Mouse (Mus musculus) T-cell, adult 2 months (primary cell): ENCODE results near the gene Bcas3.

Experiments
- DNase-seq: peaks from one replicate; pipeline ENCODE4 v3.0.0; 2022; ENCODE audit warnings: low spot score

Bcas3 gene

DNA sequence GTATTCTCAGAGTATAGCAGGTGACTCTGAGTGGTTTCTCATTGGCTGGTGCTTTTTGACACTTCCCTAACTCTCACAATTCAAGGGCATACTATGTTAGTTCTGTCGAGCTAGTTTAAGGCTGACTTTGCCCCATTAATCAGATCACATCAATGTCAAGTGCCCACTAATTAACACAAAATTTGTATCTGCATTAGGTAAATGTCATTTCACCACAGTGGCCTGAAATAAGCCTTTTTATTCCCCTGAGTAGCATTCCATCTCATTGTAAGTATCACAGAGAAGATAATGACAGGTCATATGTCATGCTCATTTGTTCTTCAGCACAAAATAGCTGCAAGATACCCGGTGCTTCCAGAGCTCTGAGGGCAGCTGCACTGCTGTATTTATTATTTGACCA lies 268.5 kb downstream of the Bcas3 start:
- DNase-seq = no peak

DNA sequence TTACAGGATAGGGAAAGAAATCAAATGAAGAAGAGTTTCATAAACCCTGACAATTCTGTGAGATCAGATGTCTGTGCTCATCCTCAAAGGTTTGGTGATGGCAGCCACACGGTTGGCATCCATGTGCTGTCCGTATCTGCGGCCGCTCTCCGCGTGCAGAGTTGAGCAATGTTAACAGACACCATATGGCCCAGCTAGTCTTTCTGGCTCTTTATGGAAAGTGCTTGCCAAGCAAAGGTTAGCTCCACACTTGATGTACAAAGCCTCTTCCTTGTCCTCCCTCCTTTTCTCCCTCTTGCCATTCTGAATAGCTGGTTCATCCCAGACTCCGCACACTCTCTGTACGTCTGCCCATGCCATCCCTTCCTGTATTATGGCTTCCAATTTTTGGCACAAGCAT lies 269.0 kb downstream of the Bcas3 start:
- no peak for DNase-seq

DNA sequence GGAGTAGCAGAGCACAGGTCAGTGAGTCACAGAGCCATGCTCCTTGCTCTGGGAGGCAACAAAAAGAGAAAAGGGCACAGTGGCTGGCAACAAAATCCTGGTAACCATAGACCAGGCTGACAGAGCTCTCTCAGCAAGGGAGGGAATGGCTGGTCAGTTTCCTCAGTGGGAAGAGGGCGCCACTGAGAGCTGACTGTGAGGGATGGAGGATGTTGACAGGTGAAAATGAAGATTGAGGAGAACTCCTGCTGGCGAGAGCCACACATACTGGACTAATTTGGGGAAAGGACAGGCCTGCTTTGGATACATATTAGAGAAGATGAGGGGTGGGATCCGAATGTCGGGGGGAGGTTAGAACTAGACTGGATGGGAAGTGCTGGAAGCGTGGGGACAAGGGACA lies 272.2 kb downstream of the Bcas3 start:
- no peak for DNase-seq

DNA sequence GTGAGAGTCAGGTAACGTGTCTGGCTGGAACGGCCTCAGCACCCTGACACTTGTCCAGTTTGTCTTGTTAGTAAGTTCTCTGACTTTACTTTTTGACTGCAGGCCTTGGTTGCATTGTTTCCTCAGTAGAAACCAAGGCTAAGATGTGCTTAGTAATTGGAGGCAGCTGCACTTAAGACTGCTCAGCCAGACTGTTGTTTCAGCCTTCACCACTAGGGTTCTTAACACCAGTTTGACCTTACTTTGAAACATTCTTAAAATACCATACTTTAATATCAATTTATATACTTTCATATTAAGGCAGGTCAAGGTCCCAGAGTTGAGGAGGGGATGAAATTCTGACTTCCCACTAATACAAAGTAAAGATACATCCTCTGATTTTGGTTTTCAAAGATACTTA lies 273.9 kb downstream of the Bcas3 start:
- no peak for DNase-seq

DNA sequence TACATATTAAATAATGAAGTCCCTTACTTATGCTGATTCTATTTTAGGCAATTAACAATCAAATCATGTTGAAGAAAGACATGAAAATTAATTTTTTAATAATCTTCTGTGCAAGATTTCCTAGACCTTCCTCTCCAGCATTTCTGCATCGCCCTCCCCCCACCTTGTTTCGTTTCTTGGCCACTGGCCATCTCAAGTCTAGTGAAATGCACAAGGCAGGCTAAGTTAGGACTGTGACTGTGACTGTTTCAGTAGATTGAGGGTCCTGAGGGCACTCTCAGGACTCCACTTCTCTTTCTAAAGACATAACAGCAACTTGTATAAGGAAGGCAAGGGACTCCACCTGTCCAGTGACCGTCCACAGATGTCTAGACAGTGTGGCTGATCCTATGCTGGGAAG lies 274.4 kb downstream of the Bcas3 start:
- DNase-seq = no peak

DNA sequence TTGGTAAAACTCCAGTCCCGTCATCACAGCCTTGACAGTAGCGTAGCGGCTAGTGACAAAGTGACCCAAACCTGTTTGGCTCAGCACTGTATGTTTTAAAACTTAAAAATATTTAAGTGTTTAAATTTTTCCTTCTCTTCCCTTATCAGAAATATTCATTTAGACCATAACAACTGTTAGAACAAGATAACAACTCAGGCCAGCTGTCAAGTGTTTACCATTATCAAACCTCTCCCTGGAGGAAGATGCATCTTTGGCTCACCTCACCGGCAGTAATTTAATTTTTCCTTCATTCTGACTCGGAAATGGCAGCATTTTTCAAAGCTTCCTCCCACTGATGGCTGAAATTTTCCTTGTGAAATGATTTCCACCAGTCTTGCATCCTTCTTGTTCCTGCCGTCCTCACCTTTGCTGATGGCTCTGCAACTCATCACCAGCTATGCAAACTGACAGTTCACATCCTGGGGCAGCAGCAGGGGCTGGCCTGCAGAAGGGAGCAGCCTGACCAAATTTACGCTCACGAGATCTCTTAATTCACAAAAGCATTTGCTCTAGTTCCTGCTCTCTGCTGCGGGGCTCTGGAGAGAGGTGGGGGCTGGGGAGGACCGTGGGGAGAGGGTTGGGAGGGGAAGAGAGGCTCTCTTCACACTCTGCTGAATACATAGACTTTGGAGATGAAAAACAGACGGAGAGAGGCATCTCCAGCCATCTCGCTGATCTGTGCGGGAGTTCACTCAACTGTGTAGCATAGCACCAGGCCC lies 275.5 kb downstream of the Bcas3 start:
- DNase-seq = no peak

DNA sequence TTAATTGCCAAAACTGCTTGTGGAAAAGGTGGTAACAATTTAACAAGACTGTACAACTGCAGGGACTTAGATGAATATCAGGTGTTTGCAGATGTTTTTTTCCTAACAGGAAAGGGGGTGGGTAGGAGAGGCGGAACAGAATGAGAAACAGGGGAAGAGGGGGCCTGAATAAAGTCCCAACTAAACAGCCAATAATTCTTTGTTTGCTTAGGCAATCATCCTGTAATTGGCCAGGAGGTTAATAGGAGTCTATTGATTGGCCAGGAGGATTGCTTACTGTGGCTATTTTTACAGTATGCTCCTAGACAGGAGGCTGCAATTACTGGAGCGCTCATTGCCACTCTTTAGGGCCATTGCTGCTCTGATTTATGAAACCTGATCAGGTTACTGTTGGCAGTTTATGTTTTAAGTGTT lies 279.6 kb downstream of the Bcas3 start:
- DNase-seq = no peak

DNA sequence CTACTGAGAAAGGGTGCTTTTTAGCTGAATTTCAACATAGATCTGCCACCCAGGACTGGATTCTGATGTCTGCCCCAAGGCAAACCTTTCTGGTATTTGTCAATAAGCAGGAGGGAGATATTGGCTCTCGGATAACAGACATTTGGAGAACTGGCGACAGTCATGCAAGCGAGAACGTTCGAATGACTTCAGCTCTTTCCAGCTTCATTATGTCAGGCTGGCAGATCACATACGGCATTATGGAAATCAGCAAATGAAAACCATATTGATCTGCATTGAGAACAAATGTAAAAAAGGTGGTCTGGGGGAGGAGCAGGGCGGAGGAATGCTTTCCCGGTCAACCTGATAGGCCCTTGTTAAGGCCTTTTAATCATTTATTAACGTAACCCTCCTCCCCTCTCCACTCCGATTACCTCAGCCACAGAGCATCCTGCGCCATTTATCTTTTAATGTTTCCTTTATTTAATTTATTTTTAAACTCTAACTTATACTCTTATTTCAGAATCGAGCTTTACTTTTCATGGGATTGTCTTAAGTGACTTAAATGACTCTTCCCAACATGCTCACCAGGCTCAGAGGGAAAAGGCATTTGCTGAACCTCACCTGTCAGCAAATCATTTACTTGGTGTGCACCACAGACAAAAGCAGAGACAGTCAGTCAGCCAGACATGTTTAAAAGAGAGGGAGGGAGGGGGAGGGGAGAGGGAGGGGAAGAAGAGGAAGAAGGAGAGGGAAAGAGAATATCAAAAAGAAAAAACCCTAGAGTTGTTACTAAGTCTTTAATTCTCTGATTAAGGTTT lies 285.9 kb downstream of the Bcas3 start:
- DNase-seq = no peak

GRCm38 (mm10) chr11:85640659-85641058 lies 287.7 kb downstream of the Bcas3 start:
- DNase-seq = no peak

DNA sequence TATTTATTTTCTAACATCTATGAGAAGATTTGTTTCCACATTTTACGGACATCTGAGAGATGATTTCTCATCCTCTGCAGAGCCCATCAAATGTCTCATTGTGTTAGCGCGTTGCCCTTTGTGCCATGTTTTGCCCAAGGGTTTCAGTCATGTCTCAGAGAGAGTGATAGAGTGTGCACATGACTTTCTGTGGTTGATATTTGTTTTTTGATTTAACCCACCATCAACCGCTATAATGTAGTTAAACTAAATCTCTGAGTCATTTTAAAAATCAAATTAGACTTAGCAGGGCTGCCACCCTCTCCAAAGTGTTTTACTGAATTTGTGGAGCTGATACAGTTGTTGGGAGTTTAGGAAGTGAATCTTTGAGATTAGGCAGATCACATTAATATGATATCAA lies 288.5 kb downstream of the Bcas3 start:
- DNase-seq = no peak

GRCm38 (mm10) chr11:85642591-85642990 lies 289.6 kb downstream of the Bcas3 start:
- no peak for DNase-seq

DNA sequence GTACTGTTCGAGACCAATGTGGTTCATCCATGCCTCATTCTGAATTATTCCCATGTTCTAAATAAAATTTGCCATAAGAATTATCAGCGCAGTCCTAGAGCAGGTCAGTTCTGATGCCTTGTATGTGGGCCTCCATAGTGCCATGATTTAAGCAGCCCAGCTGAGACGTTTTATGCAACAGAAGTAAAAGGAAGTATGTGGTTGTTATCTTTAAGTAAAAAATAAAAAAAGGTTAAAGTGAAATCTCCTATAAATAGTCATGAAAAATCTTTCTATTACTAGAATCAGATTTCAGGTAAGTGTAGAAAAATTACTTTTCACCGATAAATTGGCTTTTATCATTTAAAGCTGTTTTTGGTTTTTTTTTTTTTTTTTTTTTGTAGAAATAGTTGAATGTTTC lies 290.1 kb downstream of the Bcas3 start:
- DNase-seq = no peak

- no peak for DNase-seq
Observed at GRCm38 (mm10) chr11:85643479-85644000, 290.6 kb downstream of the Bcas3 start.

DNA sequence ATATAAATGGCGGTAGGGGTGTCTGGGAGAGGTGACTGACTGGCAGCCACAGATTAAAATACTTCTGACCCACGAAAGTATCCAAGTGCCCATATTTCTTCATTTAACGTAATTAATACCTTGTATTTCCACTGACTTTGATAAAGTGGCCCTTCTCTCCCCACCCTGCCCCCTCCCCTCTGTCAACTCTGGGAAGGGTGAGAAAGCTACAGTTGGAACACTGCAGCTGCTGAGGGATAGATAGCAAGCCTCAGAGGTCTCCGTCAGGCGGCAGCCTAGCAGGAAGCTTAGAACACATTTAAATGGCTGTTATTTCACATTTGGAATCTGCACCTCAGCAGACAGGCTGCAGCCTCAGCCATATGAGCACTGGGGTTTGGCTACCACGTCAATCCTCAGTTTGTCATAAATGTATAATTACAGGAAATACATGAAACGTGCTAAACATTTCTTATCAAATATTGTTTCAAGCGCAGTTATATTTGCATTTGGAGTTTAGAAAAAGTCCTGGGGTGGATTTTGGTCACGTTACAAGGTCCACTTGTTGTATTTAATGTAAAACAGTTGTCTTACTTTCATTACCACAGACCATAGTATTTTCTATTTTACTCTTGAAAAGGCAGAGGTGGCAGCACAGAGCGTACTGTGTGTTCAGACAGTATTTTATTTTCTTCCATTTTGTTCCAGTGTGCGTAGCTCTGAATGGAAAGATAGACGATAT lies 291.2 kb downstream of the Bcas3 start:
- no peak for DNase-seq

DNA sequence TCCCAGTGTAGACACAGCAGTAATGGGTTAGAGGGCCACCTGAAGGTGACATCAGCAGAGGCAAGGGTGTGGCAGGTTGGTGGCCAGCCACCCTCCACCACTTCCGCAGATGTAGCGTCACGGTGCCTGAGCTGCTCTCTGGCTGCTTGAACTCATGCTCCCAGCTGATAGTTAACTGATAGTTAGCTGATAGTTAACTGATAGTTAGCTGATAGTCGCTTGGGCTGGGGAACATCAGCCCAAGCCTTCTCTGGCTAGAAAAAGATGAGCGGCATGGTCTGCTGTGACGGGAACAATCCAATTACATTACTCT lies 291.7 kb downstream of the Bcas3 start:
- DNase-seq = peak; percentile 21

DNA sequence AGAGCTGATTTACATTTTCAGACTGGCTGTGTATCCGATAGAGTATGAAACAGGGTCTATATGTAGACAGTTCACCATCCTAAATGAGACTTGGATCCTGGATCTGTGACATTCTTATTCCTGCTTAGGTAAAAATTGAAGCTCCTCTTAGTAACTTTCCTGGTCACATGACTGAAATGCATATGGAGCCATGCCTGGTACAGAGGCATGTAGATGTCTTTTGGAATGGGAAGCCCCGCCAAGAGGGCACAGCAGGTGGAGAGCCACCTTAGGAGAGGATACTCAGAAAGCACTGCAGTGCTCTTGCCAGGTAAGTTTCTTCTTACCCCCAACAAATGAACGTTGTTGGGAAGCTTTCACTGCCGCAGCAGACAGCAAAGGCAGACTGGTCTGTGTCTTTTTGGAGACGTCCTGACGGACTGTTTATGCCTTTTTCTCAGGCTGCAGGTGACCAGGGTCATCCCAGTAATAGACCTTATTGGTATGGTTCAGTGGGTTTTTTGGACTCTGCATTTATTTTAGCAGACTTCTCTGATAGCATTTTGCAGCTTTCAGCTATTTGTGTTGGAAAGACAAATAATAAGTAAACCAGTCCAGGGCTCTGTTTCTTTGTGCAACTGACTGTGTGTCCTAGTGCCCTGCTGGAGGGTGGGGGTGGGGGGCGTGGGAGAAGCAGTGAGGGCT lies 292.3 kb downstream of the Bcas3 start:
- DNase-seq = no peak

- no peak for DNase-seq
Observed at GRCm38 (mm10) chr11:85648893-85649292, 295.9 kb downstream of the Bcas3 start.

DNA sequence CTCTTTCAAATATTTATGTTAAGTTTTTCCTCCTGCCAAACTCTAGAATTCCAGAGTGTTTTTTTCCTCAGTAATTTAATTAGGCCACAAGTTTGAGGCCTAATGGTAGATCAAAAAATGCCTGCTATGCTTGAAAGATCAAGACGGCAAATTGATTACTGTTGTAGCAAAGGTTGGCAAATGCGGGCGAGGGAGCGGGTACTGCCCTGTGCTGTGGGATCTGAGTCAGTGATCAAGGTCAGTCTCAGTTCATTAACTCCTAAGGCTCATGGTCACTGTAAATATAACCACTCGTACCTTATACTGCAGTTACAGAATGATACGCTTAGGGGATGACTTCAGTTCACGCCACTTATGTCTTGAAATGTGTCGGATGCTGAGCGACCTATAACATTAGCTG lies 296.4 kb downstream of the Bcas3 start:
- DNase-seq = no peak

GRCm38 (mm10) chr11:85657471-85657870 lies 304.5 kb downstream of the Bcas3 start:
- no peak for DNase-seq

- no peak for DNase-seq
Observed at GRCm38 (mm10) chr11:85660304-85660703, 307.3 kb downstream of the Bcas3 start.

- no peak for DNase-seq
Observed at GRCm38 (mm10) chr11:85667176-85667575, 314.2 kb downstream of the Bcas3 start.

- no peak for DNase-seq
Observed at GRCm38 (mm10) chr11:85667741-85668140, 314.8 kb downstream of the Bcas3 start.
